Mouse (Mus musculus) lung, postnatal 25 days (tissue): Measurements from ENCODE around the gene 1700003H04Rik.

Experiments used
- DNase-seq: peaks from one replicate; pipeline ENCODE4 v3.0.0; 2022; ENCODE audit warnings: low spot score

The 1700003H04Rik gene

DNA sequence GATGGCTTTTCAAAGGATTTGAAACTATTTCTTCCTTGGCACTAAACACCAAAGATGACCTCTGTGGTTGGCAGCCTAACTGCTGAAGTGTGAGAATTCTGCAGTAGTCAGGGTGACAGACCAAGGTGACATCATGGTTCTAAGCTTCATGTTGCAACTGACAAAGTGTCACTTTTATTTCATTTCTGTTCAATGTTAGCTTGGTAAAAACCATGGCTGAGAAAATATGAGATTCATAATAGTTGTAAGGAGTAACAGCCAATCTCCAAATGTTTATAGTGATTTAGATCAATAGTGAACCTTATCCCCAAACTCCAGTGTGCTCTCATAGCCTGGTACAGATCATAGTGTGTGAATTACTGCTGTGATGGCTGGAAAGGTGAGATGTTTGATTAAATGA, at the start of gene 1700003H04Rik:
Gene 1700003H04Rik, minus strand, starts transcription at position 101 of the 400 bp plus-strand sequence.
- DNase-seq = no peak

DNA sequence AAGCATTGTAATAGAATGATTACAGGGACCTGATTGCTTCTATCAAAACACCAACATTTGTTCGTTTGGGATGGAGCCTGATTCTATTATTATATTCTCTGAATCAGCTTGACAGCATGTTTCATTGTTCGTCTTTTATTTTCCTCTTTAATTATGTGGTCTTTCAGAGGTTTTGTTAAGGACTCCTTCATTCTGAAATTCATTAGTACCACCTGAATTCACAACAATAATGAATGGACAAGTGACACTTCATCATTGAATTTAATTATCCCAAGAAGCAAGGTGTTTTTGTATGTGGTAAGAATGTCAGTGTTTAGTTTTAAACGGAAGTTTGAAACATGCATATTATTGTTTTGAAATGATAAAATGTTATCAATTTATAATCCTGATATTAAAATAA, 42.1 kb upstream of the 1700003H04Rik start:
- DNase-seq = no peak

DNA sequence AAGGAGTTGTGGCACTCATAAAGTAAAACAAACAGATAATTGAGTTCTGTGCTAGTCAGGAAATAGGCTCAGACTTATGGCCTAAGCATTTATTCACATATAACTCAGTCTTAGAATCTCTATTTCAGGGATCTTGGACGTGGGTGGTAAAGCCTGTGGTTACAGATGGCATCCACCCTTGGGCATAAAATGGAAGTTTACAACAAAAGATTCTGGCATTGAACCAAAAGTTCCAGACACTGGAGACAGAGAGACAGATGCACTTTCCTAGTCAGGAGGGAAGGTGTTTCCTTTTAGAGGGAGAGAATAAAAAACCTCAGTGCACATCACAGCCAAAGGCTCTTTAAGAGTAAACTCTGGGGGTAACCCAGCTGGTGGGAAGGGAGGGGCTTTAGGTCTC, 32.4 kb upstream of the 1700003H04Rik start:
- DNase-seq = no peak

DNA sequence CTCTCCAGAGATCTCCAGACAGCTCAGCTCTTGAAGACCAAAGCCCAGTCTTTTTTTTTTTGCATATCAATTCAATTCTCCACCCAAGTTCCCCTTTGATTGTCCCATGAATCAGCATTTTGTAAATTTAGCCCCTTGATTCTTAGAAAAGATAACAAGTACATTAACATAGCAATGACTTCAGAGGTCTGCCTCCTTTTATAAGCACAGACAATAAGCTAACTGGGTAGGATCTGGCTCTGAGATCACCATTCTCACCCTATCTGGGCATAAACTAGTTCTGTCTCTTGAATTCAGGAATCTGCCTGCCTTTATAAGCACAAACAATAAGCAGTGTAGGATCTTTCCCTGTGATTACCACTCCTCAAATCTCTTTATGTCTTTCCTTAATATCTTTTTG, 29.1 kb upstream of the 1700003H04Rik start:
- DNase-seq = no peak

DNA sequence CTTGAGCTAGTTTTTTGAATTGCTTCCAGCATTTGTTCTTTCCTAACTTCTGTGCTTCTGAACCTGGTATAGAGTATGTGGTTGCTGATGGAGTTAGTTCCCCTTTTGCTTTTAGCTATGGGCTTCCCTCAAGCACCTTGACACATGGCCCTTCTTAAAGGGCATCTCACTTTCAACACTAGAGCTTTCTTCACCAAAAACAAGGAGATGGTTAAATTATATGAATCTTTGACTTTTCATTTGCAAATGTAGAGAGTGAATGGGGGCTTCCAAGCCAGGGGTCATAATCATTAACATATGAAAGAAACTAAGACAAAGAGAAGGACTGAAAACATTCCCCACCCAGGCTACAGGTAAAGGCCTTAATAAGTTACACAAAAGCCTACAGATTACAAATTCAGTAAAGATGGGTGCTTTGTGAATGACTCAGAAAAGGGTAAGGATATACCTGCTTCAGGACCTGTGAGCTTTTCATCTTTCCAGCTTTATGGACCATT, 25.2 kb upstream of the 1700003H04Rik start:
- no peak for DNase-seq

DNA sequence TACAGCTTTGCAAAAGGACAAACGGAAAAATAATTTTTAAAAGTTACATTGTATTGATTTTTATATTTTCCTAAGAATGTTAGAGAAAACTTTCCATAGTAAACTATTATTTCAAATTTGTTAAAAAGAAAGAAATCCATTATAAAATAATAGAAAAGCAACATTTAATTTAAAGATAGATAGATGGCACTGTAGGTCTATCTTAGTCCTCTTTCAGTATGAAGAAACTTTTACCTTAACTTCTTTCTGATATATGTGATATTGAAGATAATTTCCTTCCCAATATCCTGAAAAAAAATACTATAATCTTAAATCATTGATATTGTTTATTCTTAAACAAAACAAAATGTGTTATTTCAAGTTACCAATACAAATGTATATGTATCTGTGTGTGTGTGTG, 24.6 kb upstream of the 1700003H04Rik start:
- DNase-seq = no peak

DNA sequence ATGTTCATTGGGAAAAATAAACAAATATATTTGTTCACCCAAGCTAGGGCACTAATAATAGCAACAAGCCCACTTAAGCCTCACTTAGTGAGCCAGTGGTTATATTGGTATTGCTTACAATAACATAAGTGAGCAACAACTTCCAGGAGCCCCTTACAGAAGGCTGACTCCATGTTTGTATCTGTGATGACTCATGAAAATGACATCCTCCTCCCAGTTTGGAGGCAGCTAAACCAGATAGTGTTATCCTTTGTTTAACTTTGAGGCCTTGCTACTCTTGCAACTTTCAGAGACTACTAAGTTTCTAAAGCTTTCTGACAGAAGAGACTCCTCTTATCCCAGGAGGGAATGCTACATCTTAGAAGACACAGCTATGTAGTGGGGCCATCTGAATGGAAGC, 16.9 kb upstream of the 1700003H04Rik start:
- DNase-seq = no peak

DNA sequence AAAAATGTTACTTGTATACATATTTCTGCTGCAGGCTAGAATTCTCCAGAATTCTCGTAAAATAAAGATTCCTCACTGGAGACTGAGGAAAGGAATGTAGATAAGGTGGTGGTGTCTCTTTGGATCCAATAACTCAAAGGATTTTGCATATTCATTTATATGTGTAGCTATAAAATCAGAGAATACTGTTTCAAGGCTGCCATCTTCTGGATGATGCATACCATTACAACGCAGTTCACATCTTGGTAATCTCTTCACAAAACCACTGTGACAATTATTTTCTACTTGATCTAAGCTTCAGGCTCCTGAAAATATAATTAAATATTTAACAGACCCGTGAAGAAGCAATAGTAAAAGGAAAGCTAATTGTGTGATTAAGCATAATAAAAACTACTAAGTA, 6.6 kb upstream of the 1700003H04Rik start:
- no peak for DNase-seq

DNA sequence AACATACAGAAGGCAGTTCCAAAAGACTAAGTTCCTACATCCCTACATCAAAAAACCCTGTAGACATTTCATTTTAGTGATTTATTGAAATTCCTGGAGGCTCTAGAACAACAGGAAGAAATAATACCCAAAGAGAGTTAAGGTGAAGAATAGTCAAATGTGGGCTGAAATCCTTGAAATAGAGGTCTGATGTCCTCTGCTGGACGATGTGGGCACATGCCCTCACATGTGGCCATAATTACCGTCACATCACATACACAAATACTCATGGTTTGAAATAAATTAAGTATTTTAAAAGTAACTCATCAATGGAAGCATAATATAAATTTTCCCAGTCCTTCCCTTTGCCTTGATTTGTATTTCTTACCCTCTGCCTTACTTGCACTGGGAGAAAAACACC, 4.9 kb upstream of the 1700003H04Rik start:
- no peak for DNase-seq

DNA sequence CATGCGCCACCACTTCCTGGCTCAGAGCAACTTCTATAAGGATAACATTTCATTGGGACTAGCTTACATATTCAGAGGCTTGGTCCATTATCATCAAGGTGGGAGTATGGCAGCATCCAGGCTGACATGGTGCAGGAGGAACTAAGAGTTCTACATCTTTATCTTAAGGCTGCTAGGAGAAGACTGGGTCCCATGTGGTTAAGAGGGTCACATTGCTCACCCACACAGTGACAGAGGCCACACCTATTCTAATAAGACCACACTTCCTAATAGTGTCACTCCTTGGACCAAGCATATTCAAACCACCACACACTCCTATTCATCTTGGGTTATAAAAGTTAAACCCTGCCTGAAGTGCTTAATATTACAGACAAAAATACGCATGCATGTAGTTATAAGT, 23.6 kb downstream of the 1700003H04Rik start:
- DNase-seq = no peak

DNA sequence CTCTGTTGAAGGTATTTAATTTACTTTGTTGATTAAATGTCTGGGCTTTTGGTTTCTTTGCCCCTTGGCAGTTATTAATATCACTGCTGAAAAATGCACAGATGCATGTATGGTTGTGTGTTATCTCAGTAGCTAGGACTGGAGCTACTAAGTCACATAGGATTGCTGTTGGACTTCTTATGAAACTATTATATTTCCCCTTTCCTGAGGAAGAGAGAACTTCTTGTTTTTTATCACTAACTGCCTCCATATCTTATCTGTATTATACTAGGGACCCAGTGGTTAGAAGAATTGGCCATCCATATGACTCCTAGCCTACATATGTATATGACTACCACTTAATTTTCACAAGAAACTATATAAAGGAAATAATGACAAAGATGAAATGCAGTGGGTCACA, 24.9 kb downstream of the 1700003H04Rik start:
- DNase-seq = no peak

DNA sequence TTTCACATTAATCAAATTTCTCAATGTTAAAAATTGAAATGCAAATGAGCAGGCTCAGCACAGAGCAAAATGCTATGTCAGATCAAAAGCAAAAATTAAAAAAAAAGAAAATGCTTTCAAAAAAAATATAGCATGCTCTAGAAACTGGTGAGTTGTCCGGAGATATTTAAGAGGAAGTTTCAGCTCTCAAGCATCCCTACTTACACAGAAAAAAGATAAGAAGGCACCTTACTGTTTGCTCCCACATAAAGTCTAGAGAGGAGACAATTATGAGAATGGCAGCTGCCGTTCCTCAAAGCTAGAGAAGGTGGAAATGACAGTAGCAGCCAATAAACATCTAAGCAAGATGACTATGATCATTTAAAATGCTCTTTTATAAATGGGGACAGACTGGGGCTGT, 25.8 kb downstream of the 1700003H04Rik start:
- no peak for DNase-seq

DNA sequence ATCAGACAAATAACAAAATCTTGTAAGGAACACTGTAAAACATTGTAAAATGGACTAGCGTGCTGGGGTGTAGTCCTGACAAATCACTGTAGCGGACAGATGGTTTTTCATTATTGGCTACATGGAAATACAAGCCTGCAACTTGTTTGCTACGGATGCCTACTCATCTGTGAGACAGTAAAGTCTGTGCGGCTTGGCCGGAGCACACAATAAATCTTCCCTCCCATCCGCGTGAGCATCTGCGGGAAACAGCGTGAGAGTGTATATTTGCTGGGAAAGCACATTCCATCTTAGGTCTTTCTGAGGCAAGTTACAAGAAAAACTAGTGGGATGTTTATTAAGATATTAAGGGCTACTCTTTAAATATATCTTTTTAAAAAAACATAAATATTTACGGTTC, 32.0 kb downstream of the 1700003H04Rik start:
- DNase-seq = no peak

DNA sequence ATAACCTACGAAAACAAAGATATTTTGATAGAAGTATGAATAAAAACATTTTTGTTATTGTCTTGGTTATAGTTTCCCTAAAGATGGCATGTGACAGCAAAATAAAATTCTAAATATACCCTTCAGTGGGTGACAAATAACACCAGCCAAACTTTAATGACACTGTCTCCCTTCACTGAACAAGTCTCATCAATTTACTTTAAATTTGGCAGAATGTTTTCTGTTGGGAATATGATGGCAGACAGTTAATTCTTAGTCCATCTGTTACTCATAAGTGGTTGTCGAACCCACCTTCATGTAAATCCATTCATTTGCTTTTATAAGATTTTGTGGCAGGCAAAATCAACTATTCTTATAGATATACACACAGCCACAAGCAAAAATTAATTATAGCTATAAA, 42.6 kb downstream of the 1700003H04Rik start:
- no peak for DNase-seq

DNA sequence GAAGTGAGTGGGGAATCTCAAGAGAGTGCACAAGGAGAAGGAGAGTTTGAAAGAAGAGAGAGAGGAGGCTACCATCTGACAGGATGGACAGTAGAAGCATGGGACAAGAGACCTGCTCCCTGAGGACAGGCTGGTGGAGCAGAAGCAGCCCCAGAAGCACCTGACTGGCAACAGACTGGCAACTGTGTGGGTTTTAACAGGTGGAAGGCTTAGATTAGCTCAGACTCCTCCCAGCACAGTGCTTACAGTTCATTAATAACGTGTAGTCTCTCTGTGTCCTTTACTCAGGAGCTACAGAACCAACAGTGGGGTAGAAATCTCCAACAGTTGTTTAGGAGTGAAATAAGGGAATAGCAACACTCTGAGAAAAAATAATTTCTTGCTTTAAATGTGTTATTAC, 44.3 kb downstream of the 1700003H04Rik start:
- no peak for DNase-seq

DNA sequence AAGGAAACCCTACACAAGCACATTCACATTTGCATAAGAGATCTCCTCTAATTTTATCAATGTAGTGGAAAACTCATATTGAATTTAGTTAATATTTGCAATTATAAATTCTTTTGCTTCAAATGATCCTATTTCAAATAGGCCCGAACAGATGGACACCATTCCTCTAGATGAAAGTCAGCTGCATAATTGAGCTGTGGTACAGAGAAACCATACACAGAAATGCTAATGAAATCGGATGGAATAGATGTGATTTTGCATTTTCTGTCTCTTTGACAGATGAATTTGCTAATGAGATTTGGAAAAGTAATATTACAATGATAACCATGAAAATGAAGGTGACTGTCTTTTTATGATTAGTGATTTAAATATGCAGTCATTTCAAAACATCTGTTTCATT, 62.1 kb downstream of the 1700003H04Rik start:
- no peak for DNase-seq
